Mouse (Mus musculus) 3T3-L1 (cell line): ENCODE measurements around the gene Rtn2.

Source experiments
- DNase-seq: peaks from one replicate; pipeline ENCODE4 v3.0.0-alpha.2; 2015; ENCODE audit warnings: low read depth, low spot score

The Rtn2 gene

DNA sequence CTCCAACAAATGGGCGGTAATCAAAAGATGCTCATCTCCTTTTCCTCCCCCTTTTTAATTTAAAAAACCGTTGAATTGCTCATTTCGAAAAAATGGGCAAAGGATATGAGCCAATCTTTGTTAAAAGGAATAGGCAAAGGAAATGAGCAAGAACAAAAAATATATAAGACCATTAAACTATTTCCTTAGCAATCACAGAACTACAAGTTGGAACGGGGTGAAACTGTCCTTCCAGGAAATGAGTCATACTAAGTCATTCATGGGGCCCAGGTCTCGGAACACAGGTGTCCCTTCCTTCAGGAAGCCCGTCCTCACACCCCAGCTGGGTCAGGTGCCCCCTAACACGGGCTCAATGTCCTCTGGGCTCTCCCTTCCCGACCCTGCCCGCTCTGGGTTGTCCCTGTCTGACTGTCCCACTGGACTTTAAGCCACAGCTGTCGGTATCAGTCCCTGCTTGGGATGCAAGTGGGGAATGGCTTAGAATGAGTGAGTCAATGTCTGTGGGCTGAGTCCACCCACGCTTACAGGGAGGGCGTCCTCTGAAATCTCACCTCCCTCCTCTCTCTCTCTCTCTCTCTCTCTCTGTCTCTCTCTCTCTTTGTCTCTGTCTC, 61.9 kb downstream of the Rtn2 start, which contains the start of gene Ercc1:
Ercc1 (plus strand) TSS at position 542 of the 611 bp plus-strand sequence.
- peak; percentile 48 for DNase-seq

DNA sequence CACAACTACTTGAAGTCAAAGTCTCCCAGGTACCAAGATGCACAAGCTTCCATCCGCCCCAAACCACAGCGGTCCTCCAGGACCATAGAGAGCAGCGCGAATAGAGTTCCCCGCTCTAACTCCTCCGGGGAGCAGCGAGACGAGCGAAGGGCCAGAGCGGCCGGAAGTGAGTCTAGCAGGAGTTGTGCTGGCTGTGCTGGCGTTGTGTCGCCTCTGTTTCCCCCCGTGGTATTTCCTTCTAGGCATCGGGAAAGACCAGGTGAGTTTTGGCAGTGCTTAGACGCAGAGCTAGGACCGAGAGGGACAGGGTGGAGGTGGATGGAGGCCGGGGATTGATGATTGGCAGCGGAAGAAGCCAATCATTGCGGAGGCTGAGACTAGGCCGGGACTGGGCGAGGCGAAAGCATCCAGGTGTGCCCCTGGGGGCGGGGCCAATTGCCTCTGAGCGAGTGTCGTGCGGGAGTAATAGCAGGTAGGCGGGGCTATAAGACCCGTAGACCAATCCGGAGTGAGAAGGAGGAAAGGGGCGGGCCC, 62.6 kb downstream of the Rtn2 start:
- DNase-seq = peak; percentile 97
